Mouse (Mus musculus): ENCODE measurements around the gene Srsf3. TPM values are rescaled to one million over a fixed set of nuclear protein-coding genes. Genes with fewer than 3 reads are reported as not detected.

The Srsf3 gene
- total and polyA plus RNA-seq, 3 experiments: 171 to 687 (median 380) TPM

DNA sequence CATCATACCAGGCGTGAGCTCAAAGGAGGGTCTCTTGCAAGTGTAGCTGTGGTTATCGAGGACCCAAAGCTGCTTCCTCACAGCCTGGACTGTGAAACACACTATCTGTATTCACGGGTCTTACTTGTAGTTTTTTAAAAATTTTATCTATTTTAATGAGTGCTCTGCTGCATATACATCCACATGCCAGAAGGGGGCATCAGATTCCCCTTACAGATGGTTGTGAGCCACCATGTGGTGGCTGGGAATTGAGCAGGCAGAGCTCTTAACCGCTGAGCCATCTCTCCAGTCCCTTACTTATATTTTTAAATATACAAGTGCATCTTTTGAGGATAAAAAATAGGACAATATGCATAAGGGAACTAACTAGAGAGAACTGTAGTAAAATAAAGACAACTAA lies 44.7 kb upstream of the Srsf3 start:
- H3K9ac ChIP-seq (ENCODE audit: insufficient read depth, low read depth): no peak overlapping the region
- H3K27ac ChIP-seq (ENCODE audit: insufficient read depth, low read depth): no peak overlapping the region
- H3K4me2 ChIP-seq (ENCODE audit: insufficient read depth, low read depth, poor library complexity, severe bottlenecking): no peak overlapping the region
- no peaks in the 10 kb centered on the region for H3K27me3 ChIP-seq (replicated peaks)
- TF ChIP-seq MYC (IDR thresholded peaks at IDR 0.05; ENCODE audit: low read depth, low read length) (peak; percentile 79), POLR2AphosphoS2 (IDR thresholded peaks at IDR 0.05; ENCODE audit: low read depth, low read length) (no peak), TBP (conservative IDR thresholded peaks at IDR 0.05; ENCODE audit: low read depth, low read length) (no peak), RAD21 (IDR thresholded peaks at IDR 0.05; ENCODE audit: low read depth, low read length) (peak; percentile 53), SMC3 (IDR thresholded peaks at IDR 0.05; ENCODE audit: low read depth, low read length) (peak; percentile 90), NELFE (IDR thresholded peaks at IDR 0.05; ENCODE audit: low read depth, low read length) (peak; percentile 71; the same call in 1 of the 2 replicates), SIN3A (IDR thresholded peaks at IDR 0.05; ENCODE audit: low read length) (0 out of 2 replicates have a peak, but pooled peaks have one; percentile 45), RCOR1 (conservative IDR thresholded peaks at IDR 0.05; ENCODE audit: low read depth, low read length) (no peak), ZC3H11A (IDR thresholded peaks at IDR 0.05; ENCODE audit: low read depth, low read length) (peak; percentile 10; the same call in 1 of the 2 replicates), HCFC1 (IDR thresholded peaks at IDR 0.05; ENCODE audit: low read depth, low read length) (no peak), CTCF (conservative IDR thresholded peaks at IDR 0.05 in 1 of 2, IDR thresholded peaks at IDR 0.05 in 1 of 2; ENCODE audit: low read depth in 2 of 2, low read length in 2 of 2) (peak; percentile 70 to 99), UBTF (IDR thresholded peaks at IDR 0.05; ENCODE audit: low read depth, low read length) (no peak)
- DNase-seq (ENCODE audit: extremely low read depth): peak; percentile 68
- in situ Hi-C loops (cut with MboI; ENCODE audit: low pct_ligation_motif_present, low pct_unique_long_range_greater_than_20kb, low sequenced_read_pairs) (no loop called here), dilution Hi-C loops (cut with MboI; ENCODE audit: extremely low pct_ligation_motif_present, extremely low pct_unique_long_range_greater_than_20kb, low sequenced_read_pairs) (no loop called here)
- H3K4me1 ChIP-seq (ENCODE audit: control insufficient read depth in 1 of 2, insufficient read depth in 2 of 2): peaks cover 2 to 21% of the 10 kb centered on the region in 2 experiments; a peak in 2 of 4 replicates
- H3K36me3 ChIP-seq (replicated peaks in 1 of 2; ENCODE audit: control insufficient read depth in 1 of 2, insufficient read depth in 1 of 2, low read length in 1 of 2): peaks cover 60 to 87% of the 10 kb centered on the region in 2 experiments
- H3K4me3 ChIP-seq (replicated peaks in 1 of 3; ENCODE audit: low read depth in 2 of 3, low read length in 2 of 3, poor library complexity in 1 of 3): no peak overlapping the region
- no peaks in the 10 kb centered on the region for H3K9me3 ChIP-seq (replicated peaks; ENCODE audit: low read length)
- no peaks in the 10 kb centered on the region for H3K79me2 ChIP-seq (replicated peaks; ENCODE audit: control insufficient read depth, extremely low read depth, insufficient read depth, poor library complexity, severe bottlenecking)

DNA sequence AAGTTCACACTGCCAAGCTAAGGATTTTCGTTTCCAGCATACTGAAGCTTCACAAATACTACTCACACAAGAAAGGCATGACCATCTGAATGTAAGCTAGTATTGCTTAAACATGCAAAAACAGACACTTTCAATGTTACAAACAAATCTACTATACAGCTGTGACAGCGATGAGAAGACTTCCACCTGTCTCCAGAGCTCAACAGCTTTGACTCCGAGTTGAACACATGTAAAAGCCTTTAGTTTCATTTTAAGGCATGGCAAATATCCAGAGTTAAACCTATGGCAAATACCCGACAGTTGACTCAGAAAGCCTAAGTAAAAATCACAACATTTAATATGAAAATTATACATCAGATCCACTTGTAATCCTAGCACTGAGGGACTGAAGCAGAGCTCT lies 44.1 kb upstream of the Srsf3 start:
- Histone ChIP-seq H3K4me2 (ENCODE audit: insufficient read depth, low read depth, poor library complexity, severe bottlenecking) (no peak overlapping the region), H3K4me1 (ENCODE audit: control insufficient read depth in 1 of 2, insufficient read depth in 2 of 2) (peaks cover 2 to 21% of the 10 kb centered on the region in 2 experiments; a peak in 2 of 4 replicates), H3K27ac (ENCODE audit: insufficient read depth, low read depth) (no peak overlapping the region), H3K27me3 (replicated peaks) (no peaks in the 10 kb centered on the region), H3K9ac (ENCODE audit: insufficient read depth, low read depth) (no peak overlapping the region), H3K79me2 (replicated peaks; ENCODE audit: control insufficient read depth, extremely low read depth, insufficient read depth, poor library complexity, severe bottlenecking) (no peaks in the 10 kb centered on the region), H3K36me3 (replicated peaks in 1 of 2; ENCODE audit: control insufficient read depth in 1 of 2, insufficient read depth in 1 of 2, low read length in 1 of 2) (peaks cover 57 to 84% of the 10 kb centered on the region in 2 experiments), H3K4me3 (replicated peaks in 1 of 3; ENCODE audit: low read depth in 2 of 3, low read length in 2 of 3, poor library complexity in 1 of 3) (no peak overlapping the region), H3K9me3 (replicated peaks; ENCODE audit: low read length) (no peaks in the 10 kb centered on the region)
- DNase-seq (ENCODE audit: extremely low read depth): no peak
- dilution Hi-C loops (cut with MboI; ENCODE audit: extremely low pct_ligation_motif_present, extremely low pct_unique_long_range_greater_than_20kb, low sequenced_read_pairs) (no loop called here), in situ Hi-C loops (cut with MboI; ENCODE audit: low pct_ligation_motif_present, low pct_unique_long_range_greater_than_20kb, low sequenced_read_pairs) (no loop called here)
- no peak for TF ChIP-seq CTCF (conservative IDR thresholded peaks at IDR 0.05 in 1 of 2, IDR thresholded peaks at IDR 0.05 in 1 of 2; ENCODE audit: low read depth in 2 of 2, low read length in 2 of 2)
- no peak for TF ChIP-seq ZNF384 (IDR thresholded peaks at IDR 0.05; ENCODE audit: low read depth, low read length)
- no peak for TF ChIP-seq USF2 (conservative IDR thresholded peaks at IDR 0.05; ENCODE audit: low read depth, low read length)

DNA sequence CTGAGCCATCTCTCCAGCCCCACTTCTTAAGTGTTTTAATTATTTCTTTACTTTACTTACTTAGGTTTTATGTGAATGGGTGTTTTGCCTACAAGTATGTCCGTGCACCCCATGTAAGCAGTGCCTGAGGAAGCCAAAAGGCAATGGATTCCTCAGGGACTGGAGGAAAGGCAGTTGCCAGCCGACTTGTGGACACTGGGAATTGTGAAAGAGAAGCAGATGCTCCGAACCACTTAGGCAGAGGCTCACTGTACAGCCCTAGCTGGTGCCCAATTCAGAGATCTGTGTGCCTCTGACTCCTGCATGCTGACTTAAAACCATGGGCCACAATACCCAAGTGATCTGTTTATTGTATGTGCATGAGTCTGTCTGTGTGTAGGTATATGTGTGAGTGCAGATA lies 43.4 kb upstream of the Srsf3 start:
- no peak overlapping the region for H3K9ac ChIP-seq (ENCODE audit: insufficient read depth, low read depth)
- no peak overlapping the region for H3K4me2 ChIP-seq (ENCODE audit: insufficient read depth, low read depth, poor library complexity, severe bottlenecking)
- in situ Hi-C loops (cut with MboI; ENCODE audit: low pct_ligation_motif_present, low pct_unique_long_range_greater_than_20kb, low sequenced_read_pairs) (no loop called here), dilution Hi-C loops (cut with MboI; ENCODE audit: extremely low pct_ligation_motif_present, extremely low pct_unique_long_range_greater_than_20kb, low sequenced_read_pairs) (no loop called here)
- H3K79me2 ChIP-seq (replicated peaks; ENCODE audit: control insufficient read depth, extremely low read depth, insufficient read depth, poor library complexity, severe bottlenecking): no peaks in the 10 kb centered on the region
- no peak overlapping the region for H3K27ac ChIP-seq (ENCODE audit: insufficient read depth, low read depth)
- H3K9me3 ChIP-seq (replicated peaks; ENCODE audit: low read length): no peaks in the 10 kb centered on the region
- H3K27me3 ChIP-seq (replicated peaks): no peaks in the 10 kb centered on the region
- H3K36me3 ChIP-seq (replicated peaks in 1 of 2; ENCODE audit: control insufficient read depth in 1 of 2, insufficient read depth in 1 of 2, low read length in 1 of 2): peaks cover 52 to 79% of the 10 kb centered on the region in 2 experiments
- no peak for DNase-seq (ENCODE audit: extremely low read depth)
- H3K4me3 ChIP-seq (replicated peaks in 1 of 3; ENCODE audit: low read depth in 2 of 3, low read length in 2 of 3, poor library complexity in 1 of 3): no peak overlapping the region
- TF ChIP-seq NELFE (IDR thresholded peaks at IDR 0.05; ENCODE audit: low read depth, low read length) (no peak), ZMIZ1 (IDR thresholded peaks at IDR 0.05; ENCODE audit: low read depth, low read length) (no peak), ZC3H11A (IDR thresholded peaks at IDR 0.05; ENCODE audit: low read depth, low read length) (no peak), MAZ (IDR thresholded peaks at IDR 0.05; ENCODE audit: low read depth, low read length) (no peak), CHD2 (IDR thresholded peaks at IDR 0.05; ENCODE audit: low read length) (no peak), JUN (IDR thresholded peaks at IDR 0.05; ENCODE audit: insufficient read depth, low read depth, low read length) (no peak), E2F4 (IDR thresholded peaks at IDR 0.05; ENCODE audit: insufficient replicate concordance, low read depth, low read length) (no peak)
- peaks cover 2 to 21% of the 10 kb centered on the region in 2 experiments; a peak in 2 of 4 replicates for H3K4me1 ChIP-seq (ENCODE audit: control insufficient read depth in 1 of 2, insufficient read depth in 2 of 2)
